ENCODE assay signal across 11 mouse cellular contexts in the genomic region with DNA sequence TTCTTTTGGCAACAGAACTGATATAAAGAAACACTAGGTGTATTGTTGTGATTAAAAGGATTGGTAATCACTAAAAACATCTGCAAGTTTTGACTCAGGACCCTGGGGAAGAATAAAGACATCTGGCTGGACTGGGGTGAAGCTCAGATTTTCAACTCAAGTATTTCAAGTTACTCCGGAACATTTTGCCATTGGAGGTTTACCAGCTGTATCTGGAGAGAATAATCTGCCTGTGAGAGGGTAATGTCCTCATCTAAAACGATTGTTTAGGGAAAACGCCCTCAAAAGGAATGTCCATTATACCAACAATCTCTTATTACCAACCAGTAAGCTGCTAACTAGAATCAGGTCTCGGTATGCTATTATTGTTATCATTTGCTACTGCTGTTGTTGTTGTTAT.
"Had no signal": no experiment of that assay in that cellular context is flagged by ENCODE, and none has a peak within 500 bp of the region (broad histone marks: within the 10 kb centered on the region; RNA-seq: fewer than 3 reads in every experiment).

No protein-coding gene starts in this region.

- DNase-seq: kidney, adult 9 months; kidney, postnatal 14 days; kidney, postnatal 4 days; left cerebral cortex, postnatal 4 days; liver, postnatal 0 days; lung, postnatal 14 days; lung, postnatal 4 days; retina, postnatal 1 day; right cerebral cortex, postnatal 25 days; thymus, adult 18-20 months; thymus, postnatal 36 days had no signal
